Mouse (Mus musculus) forebrain, embryonic 13.5 days (tissue): ENCODE measurements around the gene Ralb. TPM values are rescaled to one million over a fixed set of nuclear protein-coding genes. Genes with fewer than 3 reads are reported as not detected.
A peak's percentile ranks its signal among the peaks of the same experiment; 100 is the strongest.

Experiments used
- ATAC-seq: fragments of 200-750 bp; cut with Nextera tagmentation; 2 replicates; pipeline ENCODE4 v1.8.0; 2017
- H3K27ac ChIP-seq: fragments of 300-500 bp; sonication (generic); 2 replicates; pipeline ENCODE4 v1.5.1; 2015; ENCODE audit warnings: inconsistent platforms, mild to moderate bottlenecking, moderate library complexity
- H3K27me3 ChIP-seq: fragments of 300-500 bp; sonication (generic); 2 replicates; pipeline ENCODE4 v1.6.1; 2015; ENCODE audit warnings: mild to moderate bottlenecking, inconsistent platforms
- H3K36me3 ChIP-seq: fragments of 300-500 bp; sonication (generic); 2 replicates; pipeline ENCODE4 v1.6.1; 2015; ENCODE audit warnings: mild to moderate bottlenecking, inconsistent platforms; ENCODE audit not compliant: poor library complexity, severe bottlenecking
- H3K4me1 ChIP-seq: fragments of 300-500 bp; sonication (generic); 2 replicates; pipeline ENCODE4 v1.6.1; 2015; ENCODE audit warnings: inconsistent platforms
- H3K4me2 ChIP-seq: fragments of 300-500 bp; sonication (generic); 2 replicates; pipeline ENCODE4 v1.6.1; 2015; ENCODE audit warnings: inconsistent platforms, mild to moderate bottlenecking, moderate library complexity
- H3K4me3 ChIP-seq: fragments of 300-500 bp; sonication (generic); 2 replicates; pipeline ENCODE4 v1.5.1; 2015; ENCODE audit warnings: mild to moderate bottlenecking, inconsistent platforms
- H3K9ac ChIP-seq: fragments of 300-500 bp; sonication (generic); 2 replicates; pipeline ENCODE4 v1.6.1; 2015; ENCODE audit warnings: mild to moderate bottlenecking, inconsistent platforms
- H3K9me3 ChIP-seq: fragments of 300-500 bp; sonication (generic); replicated peaks from 2 replicates; pipeline ENCODE4 v1.6.1; 2016; ENCODE audit warnings: inconsistent platforms
- WGBS: fragments of 180-500 bp; shearing (Covaris S2); methylation state at CpG from one replicate; pipeline ENCODE4 v1.1.7; 2015; 5-methylcytosine and 5-hydroxymethylcytosine counted together
- polyA plus RNA-seq: library from polyadenylated mRNA; unstranded; fragments of >200 nt; fragmentation: Nextera tagmentation; extraction: Ambion mirVana; gene quantifications from 2 replicates; pipeline ENCODE4 v1.2.1, GENCODE M21; 2015

The Ralb gene
- 51.0 and 52.5 TPM in 2 replicates for polyA plus RNA-seq

DNA sequence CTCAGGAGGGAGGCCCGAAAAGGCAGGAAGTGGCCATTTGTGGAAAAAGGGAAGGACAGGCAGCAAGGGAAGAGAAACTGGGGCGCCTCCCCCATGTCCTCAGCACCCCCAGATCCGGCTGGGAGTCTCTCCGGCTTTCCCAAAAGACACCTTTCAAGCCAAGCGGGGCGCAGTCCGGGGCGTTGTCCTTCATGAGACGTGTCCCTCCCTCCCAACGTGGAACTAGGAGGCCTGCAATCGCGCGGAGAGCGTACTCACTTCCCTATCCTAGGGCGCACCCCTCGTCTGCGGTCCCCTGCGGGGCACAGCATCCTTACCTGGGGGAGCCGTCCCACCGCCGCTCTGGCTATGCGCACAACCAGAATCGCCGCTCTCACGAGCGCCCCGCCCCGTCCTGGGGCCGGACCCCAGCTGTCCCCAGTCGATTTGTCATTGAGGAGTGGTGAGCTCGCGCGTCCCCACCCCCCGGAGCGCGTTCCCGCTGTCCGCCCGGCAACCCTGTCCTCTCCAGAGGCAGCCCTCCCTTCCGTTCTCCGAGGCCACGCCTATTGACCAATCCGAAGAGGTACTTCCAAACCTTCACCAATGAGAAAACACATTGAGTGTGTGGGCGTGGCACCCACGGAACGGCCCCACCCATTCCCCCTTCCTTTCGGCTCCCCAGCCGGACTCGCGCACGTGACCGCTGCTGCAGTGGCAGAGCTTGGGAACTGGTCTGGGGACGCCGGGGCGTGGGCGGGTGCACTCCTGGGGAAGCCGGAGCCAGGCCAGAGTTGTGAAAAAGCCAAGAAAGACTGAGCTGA, at the start of gene Ralb:
Ralb (minus strand) TSS at position 535 of the 803 bp plus-strand sequence.
- Histone ChIP-seq H3K36me3 (peaks cover 5% of the 10 kb centered on the region; the same call in 1 of the 2 replicates), H3K27me3 (peaks cover 10% of the 10 kb centered on the region), H3K4me2 (peak within 1 kb of the TSS; percentile 87), H3K9ac (peak within 1 kb of the TSS; percentile 83), H3K9me3 (no peaks in the 10 kb centered on the region; the same call in 1 of the 2 replicates), H3K4me3 (peak within 1 kb of the TSS; percentile 78), H3K4me1 (peaks cover 33% of the 10 kb centered on the region), H3K27ac (no peak within 1 kb of the TSS)
- ATAC-seq, result peak; percentile 99
- under 1% methylated on average over 57 of the region's 57 CpGs for WGBS

DNA sequence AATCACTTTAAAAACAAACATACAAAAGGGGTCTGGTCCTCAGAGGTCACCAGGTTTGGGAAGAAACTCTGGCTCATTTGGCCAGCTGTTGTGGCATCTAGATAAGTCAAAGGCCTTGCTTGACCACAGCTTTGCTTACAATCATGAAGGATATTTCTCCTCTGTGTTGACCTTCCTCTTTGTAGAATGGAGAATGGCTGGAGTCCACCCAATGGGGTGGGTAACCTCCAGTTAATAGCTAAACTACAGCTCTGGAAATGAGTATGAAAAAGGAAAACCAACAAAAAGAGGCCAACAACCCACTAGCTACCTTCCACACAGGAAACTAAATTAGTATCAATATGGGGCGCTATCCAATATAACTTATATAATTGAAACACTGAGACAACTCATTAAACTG, 47.1 kb upstream of the Ralb start:
- 94% methylated on average over 1 of the region's 1 CpGs for WGBS
- no peak for ATAC-seq

GRCm38 (mm10) chr1:119550064-119550463, 45.5 kb upstream of the Ralb start:
- H3K4me1 ChIP-seq, result no peaks in the 10 kb centered on the region
- no peak for ATAC-seq
- H3K4me2 ChIP-seq, result no peak overlapping the region
- no peak overlapping the region for H3K4me3 ChIP-seq
- 91% methylated on average over 2 of the region's 2 CpGs for WGBS
- H3K9me3 ChIP-seq, result no peaks in the 10 kb centered on the region
- no peak overlapping the region for H3K27ac ChIP-seq
- peaks cover 58% of the 10 kb centered on the region for H3K36me3 ChIP-seq
- H3K27me3 ChIP-seq, result no peaks in the 10 kb centered on the region
- H3K9ac ChIP-seq, result no peak overlapping the region

More for the DNA sequence above, 47.1 kb upstream of the Ralb start:
- Histone ChIP-seq H3K27ac (no peak overlapping the region), H3K9me3 (no peaks in the 10 kb centered on the region), H3K9ac (no peak overlapping the region), H3K27me3 (no peaks in the 10 kb centered on the region), H3K4me3 (no peak overlapping the region), H3K4me2 (no peak overlapping the region), H3K4me1 (no peaks in the 10 kb centered on the region), H3K36me3 (peaks cover 48% of the 10 kb centered on the region)

DNA sequence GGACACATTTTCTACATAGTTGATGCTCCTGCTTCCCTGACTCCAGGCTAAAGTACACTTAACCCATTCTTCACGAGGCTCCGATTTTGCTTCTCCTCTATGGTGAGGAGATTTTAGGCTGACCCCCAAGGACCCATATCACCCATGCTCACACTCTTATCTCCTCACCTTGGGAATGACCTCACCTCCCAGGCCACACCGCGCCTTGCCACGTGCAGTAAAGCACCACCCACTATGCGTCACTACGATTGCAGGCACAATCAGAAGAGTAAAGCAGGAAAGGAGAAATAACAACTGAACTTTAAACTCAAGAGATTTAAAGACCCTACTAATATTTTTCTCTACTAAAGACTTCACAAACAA, 44.7 kb upstream of the Ralb start:
- Histone ChIP-seq H3K4me1 (no peaks in the 10 kb centered on the region), H3K4me2 (no peak overlapping the region), H3K36me3 (peaks cover 51% of the 10 kb centered on the region), H3K4me3 (no peak overlapping the region), H3K27ac (no peak overlapping the region), H3K9me3 (no peaks in the 10 kb centered on the region), H3K27me3 (no peaks in the 10 kb centered on the region), H3K9ac (no peak overlapping the region)
- WGBS, result 93% methylated on average over 7 of the region's 7 CpGs
- no peak for ATAC-seq

- H3K4me1 ChIP-seq, result no peaks in the 10 kb centered on the region
- no peaks in the 10 kb centered on the region for H3K27me3 ChIP-seq
- no peak overlapping the region for H3K27ac ChIP-seq
- H3K36me3 ChIP-seq, result peaks cover 55% of the 10 kb centered on the region
- H3K9ac ChIP-seq, result no peak overlapping the region
- no peak overlapping the region for H3K4me2 ChIP-seq
- 73% methylated on average over 7 of the region's 7 CpGs for WGBS
- no peaks in the 10 kb centered on the region for H3K9me3 ChIP-seq
- no peak overlapping the region for H3K4me3 ChIP-seq
- peak; percentile 63 for ATAC-seq
Measured at GRCm38 (mm10) chr1:119548668-119549326, 44.2 kb upstream of the Ralb start.

DNA sequence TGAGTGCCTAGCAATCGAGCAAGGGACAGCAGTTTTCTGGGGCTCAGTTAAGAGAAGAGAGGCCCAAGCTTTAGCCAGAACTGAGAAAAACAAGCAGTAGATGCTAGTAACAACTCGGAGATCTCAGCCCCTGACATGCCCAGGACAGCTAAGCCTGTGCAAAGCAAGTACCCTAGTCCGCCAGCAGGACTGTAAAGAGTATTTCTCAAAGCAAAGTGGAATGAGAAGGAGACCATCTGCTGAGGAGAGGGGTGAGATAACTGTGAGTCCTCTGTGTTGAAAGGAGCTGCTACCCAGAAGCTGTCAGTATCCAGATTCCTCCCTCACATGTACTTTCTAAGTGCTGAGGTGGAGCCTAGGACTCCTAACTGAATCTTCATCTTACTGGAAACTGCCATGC, 41.9 kb upstream of the Ralb start:
- no peak overlapping the region for H3K9ac ChIP-seq
- no peaks in the 10 kb centered on the region for H3K4me1 ChIP-seq
- H3K4me2 ChIP-seq, result no peak overlapping the region
- no peak overlapping the region for H3K27ac ChIP-seq
- WGBS, result 82% methylated on average over 3 of the region's 3 CpGs
- peaks cover 65% of the 10 kb centered on the region for H3K36me3 ChIP-seq
- no peaks in the 10 kb centered on the region for H3K9me3 ChIP-seq
- no peak overlapping the region for H3K4me3 ChIP-seq
- H3K27me3 ChIP-seq, result no peaks in the 10 kb centered on the region
- ATAC-seq, result no peak

GRCm38 (mm10) chr1:119545671-119546070, 41.1 kb upstream of the Ralb start:
- Histone ChIP-seq H3K4me1 (no peaks in the 10 kb centered on the region), H3K27me3 (no peaks in the 10 kb centered on the region), H3K27ac (no peak overlapping the region), H3K36me3 (peaks cover 65% of the 10 kb centered on the region), H3K9me3 (no peaks in the 10 kb centered on the region), H3K4me3 (no peak overlapping the region), H3K9ac (no peak overlapping the region), H3K4me2 (no peak overlapping the region)
- no peak for ATAC-seq
- 96% methylated on average over 4 of the region's 4 CpGs for WGBS

- Histone ChIP-seq H3K4me2 (no peak overlapping the region), H3K9ac (no peak overlapping the region), H3K4me1 (no peaks in the 10 kb centered on the region), H3K27me3 (no peaks in the 10 kb centered on the region), H3K9me3 (no peaks in the 10 kb centered on the region), H3K27ac (no peak overlapping the region), H3K36me3 (peaks cover 64% of the 10 kb centered on the region), H3K4me3 (no peak overlapping the region)
- 87% methylated on average over 2 of the region's 2 CpGs for WGBS
- ATAC-seq, result no peak
Measured at GRCm38 (mm10) chr1:119545164-119545563, 40.6 kb upstream of the Ralb start.

- no peak overlapping the region for H3K4me2 ChIP-seq
- H3K27ac ChIP-seq, result no peak overlapping the region
- no peaks in the 10 kb centered on the region for H3K4me1 ChIP-seq
- H3K4me3 ChIP-seq, result no peak overlapping the region
- H3K9me3 ChIP-seq, result no peaks in the 10 kb centered on the region
- H3K36me3 ChIP-seq, result peaks cover 60% of the 10 kb centered on the region
- ATAC-seq, result no peak
- no peak overlapping the region for H3K9ac ChIP-seq
- WGBS, result 90% methylated on average over 5 of the region's 5 CpGs
- H3K27me3 ChIP-seq, result no peaks in the 10 kb centered on the region
Measured at GRCm38 (mm10) chr1:119544611-119545155, 40.1 kb upstream of the Ralb start.

- no peaks in the 10 kb centered on the region for H3K9me3 ChIP-seq
- no peak overlapping the region for H3K9ac ChIP-seq
- no peak overlapping the region for H3K4me3 ChIP-seq
- H3K4me2 ChIP-seq, result no peak overlapping the region
- WGBS, result 95% methylated on average over 6 of the region's 6 CpGs
- peaks cover 54% of the 10 kb centered on the region for H3K36me3 ChIP-seq
- H3K4me1 ChIP-seq, result no peaks in the 10 kb centered on the region
- ATAC-seq, result no peak
- no peaks in the 10 kb centered on the region for H3K27me3 ChIP-seq
- H3K27ac ChIP-seq, result no peak overlapping the region
Measured at GRCm38 (mm10) chr1:119543316-119543715, 38.7 kb upstream of the Ralb start.

- 93% methylated on average over 3 of the region's 3 CpGs for WGBS
- no peaks in the 10 kb centered on the region for H3K9me3 ChIP-seq
- peaks cover 36% of the 10 kb centered on the region for H3K36me3 ChIP-seq
- no peaks in the 10 kb centered on the region for H3K4me1 ChIP-seq
- H3K4me3 ChIP-seq, result no peak overlapping the region
- H3K27ac ChIP-seq, result no peak overlapping the region
- H3K27me3 ChIP-seq, result no peaks in the 10 kb centered on the region
- ATAC-seq, result no peak
- H3K9ac ChIP-seq, result no peak overlapping the region
- H3K4me2 ChIP-seq, result no peak overlapping the region
Measured at GRCm38 (mm10) chr1:119541570-119541969, 37.0 kb upstream of the Ralb start.

- ATAC-seq, result no peak
- peaks cover 31% of the 10 kb centered on the region for H3K36me3 ChIP-seq
- H3K27ac ChIP-seq, result no peak overlapping the region
- H3K4me3 ChIP-seq, result no peak overlapping the region
- no peak overlapping the region for H3K4me2 ChIP-seq
- H3K9me3 ChIP-seq, result no peaks in the 10 kb centered on the region
- no peaks in the 10 kb centered on the region for H3K4me1 ChIP-seq
- H3K27me3 ChIP-seq, result no peaks in the 10 kb centered on the region
- no peak overlapping the region for H3K9ac ChIP-seq
- WGBS, result 91% methylated on average over 9 of the region's 9 CpGs
Measured at GRCm38 (mm10) chr1:119540836-119541557, 36.4 kb upstream of the Ralb start.
